Mouse (Mus musculus): ENCODE data around the gene Olfr1097.

DNA sequence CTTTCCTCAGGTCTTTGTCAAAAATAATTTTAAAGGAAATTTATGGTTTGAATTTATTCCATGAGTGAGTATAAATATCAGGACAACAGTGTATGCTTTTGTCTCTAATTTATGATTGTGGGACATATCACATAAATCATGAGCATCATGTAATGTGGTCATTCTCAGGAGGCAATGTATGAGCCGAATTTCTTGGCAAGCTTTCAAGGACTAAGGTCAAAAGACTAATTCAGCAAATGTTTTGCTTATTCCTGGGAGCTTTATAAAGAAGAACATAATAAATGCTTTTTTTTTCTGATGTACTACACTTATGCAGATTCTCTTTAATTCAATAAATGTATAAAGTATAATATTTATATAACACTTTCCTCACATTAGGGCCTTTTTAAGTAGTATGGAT is 17.3 kb downstream of the Olfr1097 start, which contains the start of gene Gm13723:
- TF ChIP-seq CTCF (IDR thresholded peaks at IDR 0.05; ENCODE audit: extremely low read depth, insufficient read length, insufficient replicate concordance, low read depth, low read length) (no peak), POLR2A (IDR thresholded peaks at IDR 0.05; ENCODE audit: low read depth, low read length) (no peak)
